In genomic region chr17:44239030-44239721, GRCm38 (mm10) we compare ENCODE assay signal across 8 mouse cellular contexts. TPM values are rescaled to one million over a fixed set of nuclear protein-coding genes. Genes with fewer than 3 reads are reported as not detected.
DNase-seq lines count a peak whose midpoint lies in the region; ATAC-seq and TF ChIP-seq lines count a peak whose summit lies in the region.

No protein-coding gene starts in this region.

- peak; percentile 82 for ATAC-seq in heart, embryonic 16.5 days (replicated peaks; ENCODE audit: extremely low read depth, insufficient read depth, low FRiP score)

- H3K9ac ChIP-seq in heart, embryonic 16.5 days (ENCODE audit: low read length) = peak overlapping the region; percentile 56

- H3K9me3 ChIP-seq in heart, embryonic 16.5 days (replicated peaks; ENCODE audit: control insufficient read depth, low read length) = peaks cover 4% of the 10 kb centered on the region; the same call in 1 of the 2 replicates

- no peaks in the 10 kb centered on the region for H3K79me2 ChIP-seq in macrophage (ENCODE audit: inconsistent target)

- H3K27me3 ChIP-seq in heart, embryonic 16.5 days (ENCODE audit: control insufficient read depth, insufficient read depth, low read length) = no peaks in the 10 kb centered on the region

- no peak for TF ChIP-seq CTCF in cortical plate, adult 2 months (IDR thresholded peaks at IDR 0.05; ENCODE audit: extremely low read depth, insufficient read depth, low read length)

- peak overlapping the region; percentile 80 for H3K27ac ChIP-seq in cortical plate, adult 2 months (ENCODE audit: insufficient read depth, low read length)
- peak overlapping the region; percentile 85 for H3K27ac ChIP-seq in heart, embryonic 16.5 days (ENCODE audit: low read length)
- H3K27ac ChIP-seq in macrophage = peak overlapping the region; percentile 61

- no peak overlapping the region for H3K4me3 ChIP-seq in cortical plate, adult 2 months (ENCODE audit: insufficient read depth, low read length)
- H3K4me3 ChIP-seq in heart, embryonic 16.5 days (ENCODE audit: low read length) = peak overlapping the region; percentile 25
- H3K4me3 ChIP-seq in macrophage (ENCODE audit: inconsistent target) = peak overlapping the region; percentile 17; the same call in 1 of the 2 replicates

- WGBS in heart, embryonic 16.5 days = 5% methylated on average over 10 of the region's 10 CpGs
- under 1% methylated on average over 9 of the region's 10 CpGs for WGBS in macrophage (ENCODE audit: missing documents)

- no peak for TF ChIP-seq POLR2A in cortical plate, adult 2 months (IDR thresholded peaks at IDR 0.05; ENCODE audit: extremely low read depth, insufficient read depth, low read length)

- H3K4me1 ChIP-seq in cortical plate, adult 2 months (ENCODE audit: control insufficient read depth, insufficient read depth, low read length) = no peaks in the 10 kb centered on the region
- H3K4me1 ChIP-seq in heart, embryonic 16.5 days (ENCODE audit: control insufficient read depth, insufficient read depth, low read length) = peaks cover 15% of the 10 kb centered on the region

- peak; percentile 20 to 59 for DNase-seq in adrenal gland, adult (ENCODE audit: inconsistent age in 2 of 2, low spot score in 1 of 2)
- no peak for DNase-seq in adrenal gland, postnatal 25 days
- peak; percentile 82 for DNase-seq in kidney, postnatal 14 days
- peak; percentile 19 for DNase-seq in thymus, postnatal 25 days
- DNase-seq in right cerebral cortex, postnatal 25 days = no peak

- H3K4me2 ChIP-seq in heart, embryonic 16.5 days (ENCODE audit: low read depth, low read length) = peak overlapping the region; percentile 56

- H3K36me3 ChIP-seq in heart, embryonic 16.5 days (ENCODE audit: control insufficient read depth, insufficient read depth) = 0 out of 2 replicates have a peak, but pooled peaks cover 2% of the 10 kb centered on the region
- no peaks in the 10 kb centered on the region for H3K36me3 ChIP-seq in macrophage (ENCODE audit: inconsistent target)

RNA-seq across cellular contexts. Expression of gene Clic5, which starts 50.8 kb away (rescaled TPM):
- 13.4 and 14.4 TPM in 2 replicates for total RNA-seq in adrenal gland, postnatal 25 days (2021)
- polyA plus RNA-seq in cortical plate, adult 2 months (2012; rRNA removed) = 3.3 and 3.6 TPM in 2 replicates
- polyA plus RNA-seq in heart, embryonic 16.5 days (2015; fragmentation: Nextera tagmentation; extraction: Ambion mirVana) = 16.6 and 17.8 TPM in 2 replicates
- 1 to 10 TPM in 13 of 26 experiments, under 1 TPM in 10, not detected in 3; 0.12 to 9.8 (median 2.1) TPM for total RNA-seq in macrophage (2018; cell fraction: chromatin; rRNA removed)
- 10 to 100 TPM in 12 of 26 experiments, 1 to 10 TPM in 1, under 1 TPM in 13; 0.41 to 32.3 (median 4.8) TPM for total RNA-seq in macrophage (2018; cell fraction: cytosol; rRNA removed)
- 10 to 100 TPM in 11 of 26 experiments, 1 to 10 TPM in 2, under 1 TPM in 13; 0.23 to 27.6 (median 4.2) TPM for total RNA-seq in macrophage (2018; cell fraction: nucleus; rRNA removed)
- polyA plus RNA-seq in macrophage (2018) = 0.14 to 0.87 TPM (median 0.23 TPM) in 3 replicates

Comparison
In these comparisons a context has a peak if more than half of its experiments do, and no peak if none do; other contexts are left out.
1. DNase-seq: peak in adrenal gland, adult (2 of 2), kidney, postnatal 14 days (single experiment) and thymus, postnatal 25 days (single experiment); none in adrenal gland, postnatal 25 days (single experiment) and right cerebral cortex, postnatal 25 days (single experiment).
2. Peak in every context shown above with its lines, with median percentiles within 50 percentile points of each other: H3K27ac ChIP-seq.